Mouse (Mus musculus): ENCODE measurements around the gene Nsmce3.

- no peak for TF ChIP-seq CTCF (IDR thresholded peaks at IDR 0.05)
- no peak for TF ChIP-seq POLR2A (IDR thresholded peaks at IDR 0.05; ENCODE audit: insufficient read depth, low read depth, low read length)
Observed at GRCm38 (mm10) chr7:64855389-64855927, 17.3 kb downstream of the Nsmce3 start.

Data from heart, adult 2 months (tissue).